Mouse (Mus musculus) cerebellum, postnatal 4 days (tissue): Measurements from ENCODE around the gene Dusp16.
"Not testable (repeated sequence)": the region's sequence is repeated elsewhere in the genome, so short reads cannot be mapped to it uniquely, and the experiment has no call there.

ENCODE experiments used
- DNase-seq, 2 experiments: peaks; one replicate each; pipeline ENCODE4 v3.0.0; 2022; ENCODE audit warnings: low spot score in 2 of 2, mixed read lengths in 1 of 2

Dusp16 gene

GRCm38 (mm10) chr6:134700451-134701210 is 91.8 kb downstream of the Dusp16 start:
- no peak for DNase-seq

- no peak for DNase-seq
Measured at GRCm38 (mm10) chr6:134698243-134698642, 94.2 kb downstream of the Dusp16 start.

- DNase-seq = no peak
Measured at GRCm38 (mm10) chr6:134696554-134696953, 95.9 kb downstream of the Dusp16 start.

GRCm38 (mm10) chr6:134696146-134696545 is 96.3 kb downstream of the Dusp16 start:
- no peak for DNase-seq

GRCm38 (mm10) chr6:134695625-134696024 is 96.8 kb downstream of the Dusp16 start:
- no peak for DNase-seq

- no peak for DNase-seq
Measured at GRCm38 (mm10) chr6:134694988-134695387, 97.4 kb downstream of the Dusp16 start.

- no peak for DNase-seq
Measured at GRCm38 (mm10) chr6:134694498-134694897, 97.9 kb downstream of the Dusp16 start.

GRCm38 (mm10) chr6:134685515-134685914 is 106.9 kb downstream of the Dusp16 start:
- DNase-seq = no peak

GRCm38 (mm10) chr6:134685040-134685439 is 107.4 kb downstream of the Dusp16 start:
- no peak for DNase-seq

- no peak for DNase-seq
Measured at GRCm38 (mm10) chr6:134684354-134684915, 108.0 kb downstream of the Dusp16 start.

GRCm38 (mm10) chr6:134679330-134679729 is 113.1 kb downstream of the Dusp16 start:
- DNase-seq = not testable (repeated sequence)

- no peak for DNase-seq
Measured at GRCm38 (mm10) chr6:134678037-134678436, 114.4 kb downstream of the Dusp16 start.

- DNase-seq = no peak
Measured at GRCm38 (mm10) chr6:134677504-134677903, 114.9 kb downstream of the Dusp16 start.

- DNase-seq = not testable (repeated sequence)
Measured at GRCm38 (mm10) chr6:134673712-134674111, 118.7 kb downstream of the Dusp16 start.

GRCm38 (mm10) chr6:134670881-134671411 is 121.5 kb downstream of the Dusp16 start:
- DNase-seq = no peak

GRCm38 (mm10) chr6:134669179-134669865 is 123.1 kb downstream of the Dusp16 start:
- no peak for DNase-seq

- no peak for DNase-seq
Measured at GRCm38 (mm10) chr6:134668519-134668918, 123.9 kb downstream of the Dusp16 start.

- no peak for DNase-seq
Measured at GRCm38 (mm10) chr6:134665817-134666216, 126.6 kb downstream of the Dusp16 start.
